Mouse (Mus musculus) urinary bladder, postnatal 10 days (tissue): ENCODE data around the gene Dmwd.
A peak's percentile ranks its signal among the peaks of the same experiment; 100 is the strongest.

ENCODE experiments used
- DNase-seq: peaks from one replicate; pipeline ENCODE4 v3.0.0; 2022; ENCODE audit warnings: low spot score

The Dmwd gene

GRCm38 (mm10) chr7:19075723-19076585 is at the start of gene Dmwd:
Dmwd (plus strand) TSS chr7:19076227.
- peak; percentile 78 for DNase-seq

- no peak for DNase-seq
Observed at GRCm38 (mm10) chr7:19028067-19028466, 48.0 kb upstream of the Dmwd start.

GRCm38 (mm10) chr7:19029084-19029653 is 46.9 kb upstream of the Dmwd start:
- no peak for DNase-seq

- no peak for DNase-seq
Observed at GRCm38 (mm10) chr7:19031641-19032040, 44.4 kb upstream of the Dmwd start.

GRCm38 (mm10) chr7:19044616-19045015 is 31.4 kb upstream of the Dmwd start:
- no peak for DNase-seq

GRCm38 (mm10) chr7:19046286-19047069 is 29.5 kb upstream of the Dmwd start:
- no peak for DNase-seq

GRCm38 (mm10) chr7:19048006-19048527 is 28.0 kb upstream of the Dmwd start:
- DNase-seq = no peak

- DNase-seq = no peak
Observed at GRCm38 (mm10) chr7:19049252-19049651, 26.8 kb upstream of the Dmwd start.

GRCm38 (mm10) chr7:19050172-19050571 is 25.9 kb upstream of the Dmwd start:
- DNase-seq = no peak

- DNase-seq = no peak
Observed at GRCm38 (mm10) chr7:19051161-19051560, 24.9 kb upstream of the Dmwd start.

- DNase-seq = no peak
Observed at GRCm38 (mm10) chr7:19052345-19053135, 23.5 kb upstream of the Dmwd start.

- no peak for DNase-seq
Observed at GRCm38 (mm10) chr7:19053136-19053532, 22.9 kb upstream of the Dmwd start.

GRCm38 (mm10) chr7:19054047-19054776 is 21.8 kb upstream of the Dmwd start, which contains the start of gene Rsph6a:
Rsph6a (plus strand) TSS chr7:19054690.
- no peak for DNase-seq

- no peak for DNase-seq
Observed at GRCm38 (mm10) chr7:19054777-19055076, 21.3 kb upstream of the Dmwd start.

- no peak for DNase-seq
Observed at GRCm38 (mm10) chr7:19055108-19055507, 20.9 kb upstream of the Dmwd start.

- no peak for DNase-seq
Observed at GRCm38 (mm10) chr7:19057405-19057804, 18.6 kb upstream of the Dmwd start.

GRCm38 (mm10) chr7:19065896-19066295 is 10.1 kb upstream of the Dmwd start:
- DNase-seq = no peak

GRCm38 (mm10) chr7:19067063-19067462 is 9.0 kb upstream of the Dmwd start:
- DNase-seq = no peak

GRCm38 (mm10) chr7:19067935-19068334 is 8.1 kb upstream of the Dmwd start:
- no peak for DNase-seq

GRCm38 (mm10) chr7:19068707-19069106 is 7.3 kb upstream of the Dmwd start:
- DNase-seq = no peak

- DNase-seq = no peak
Observed at GRCm38 (mm10) chr7:19069500-19069899, 6.5 kb upstream of the Dmwd start.
